In genomic region chr8:38818163-38818562, GRCm38 (mm10) we compare ENCODE assay signal across 9 mouse cellular contexts.
DNase-seq lines count a peak whose midpoint lies in the region; ATAC-seq and TF ChIP-seq lines count a peak whose summit lies in the region.
"Had no signal": no experiment of that assay in that cellular context is flagged by ENCODE, and none has a peak within 500 bp of the region (broad histone marks: within the 10 kb centered on the region; RNA-seq: fewer than 3 reads in every experiment).

No protein-coding gene starts in this region.

- H3K4me3 ChIP-seq in heart, adult 2 months = no peak overlapping the region
- H3K4me3 ChIP-seq in heart, embryonic 10.5 days = no peak overlapping the region
- no peak overlapping the region for H3K4me3 ChIP-seq in forebrain, embryonic 13.5 days
- no peak overlapping the region for H3K4me3 ChIP-seq in lung, embryonic 14.5 days (ENCODE audit: low read depth, low read length)
- H3K4me3 ChIP-seq: heart, embryonic 15.5 days had no signal

- WGBS in heart, adult 2 months = 35% methylated on average over 1 of the region's 1 CpGs
- 43% methylated on average over 1 of the region's 1 CpGs for WGBS in heart, embryonic 10.5 days
- WGBS in forebrain, embryonic 13.5 days = 27% methylated on average over 1 of the region's 1 CpGs
- 14% methylated on average over 1 of the region's 1 CpGs for WGBS in lung, embryonic 14.5 days

- intact Hi-C loops in heart, adult 2 months (cut with DNase I) = no loop called here
- intact Hi-C loops in heart, postnatal 25 days (cut with DNase I) = no loop called here

- H3K36me3 ChIP-seq in heart, adult 2 months (ENCODE audit: control insufficient read depth, insufficient read depth, low read length) = no peaks in the 10 kb centered on the region
- H3K36me3 ChIP-seq in heart, embryonic 10.5 days = no peaks in the 10 kb centered on the region
- no peaks in the 10 kb centered on the region for H3K36me3 ChIP-seq in forebrain, embryonic 13.5 days (ENCODE audit: poor library complexity, severe bottlenecking)
- no peaks in the 10 kb centered on the region for H3K36me3 ChIP-seq in lung, embryonic 14.5 days (ENCODE audit: insufficient read depth)
- H3K36me3 ChIP-seq: heart, embryonic 15.5 days had no signal

- TF ChIP-seq EP300 in heart, adult 2 months (IDR thresholded peaks at IDR 0.05; ENCODE audit: insufficient read depth, low read depth, low read length) = no peak

- H3K27ac ChIP-seq in heart, adult 2 months = no peak overlapping the region
- H3K27ac ChIP-seq in heart, embryonic 10.5 days = no peak overlapping the region
- no peak overlapping the region for H3K27ac ChIP-seq in forebrain, embryonic 13.5 days
- no peak overlapping the region for H3K27ac ChIP-seq in lung, embryonic 14.5 days (ENCODE audit: low read depth)
- H3K27ac ChIP-seq: heart, embryonic 15.5 days had no signal

- no peak overlapping the region for H3K4me2 ChIP-seq in forebrain, embryonic 13.5 days
- H3K4me2 ChIP-seq in lung, embryonic 14.5 days = no peak overlapping the region
- H3K4me2 ChIP-seq: heart, embryonic 15.5 days had no signal

- peak; percentile 65; the same call in 1 of the 2 replicates for ATAC-seq in forebrain, embryonic 13.5 days
- no peak for ATAC-seq in lung, embryonic 14.5 days (ENCODE audit: insufficient read depth)

- no peak for TF ChIP-seq POLR2A in heart, adult 2 months (IDR thresholded peaks at IDR 0.05; ENCODE audit: insufficient read depth, low read depth, low read length)

- no peaks in the 10 kb centered on the region for H3K79me2 ChIP-seq in heart, adult 2 months (replicated peaks; ENCODE audit: control insufficient read depth, insufficient read depth, low read length)

- no peaks in the 10 kb centered on the region for H3K27me3 ChIP-seq in heart, adult 2 months (ENCODE audit: control insufficient read depth, insufficient read depth, low read length)
- H3K27me3 ChIP-seq in heart, embryonic 10.5 days (ENCODE audit: insufficient read depth, poor library complexity, severe bottlenecking) = no peaks in the 10 kb centered on the region
- H3K27me3 ChIP-seq in forebrain, embryonic 13.5 days = no peaks in the 10 kb centered on the region
- no peaks in the 10 kb centered on the region for H3K27me3 ChIP-seq in lung, embryonic 14.5 days (ENCODE audit: insufficient read depth, low read length)
- H3K27me3 ChIP-seq: heart, embryonic 15.5 days had no signal

- peak; percentile 60 for TF ChIP-seq CTCF in heart, adult 2 months (IDR thresholded peaks at IDR 0.05)
- TF ChIP-seq CTCF in lung, embryonic 14.5 days (IDR thresholded peaks at IDR 0.05; ENCODE audit: low read depth) = peak; percentile 64

- DNase-seq in heart, adult 2 months = no peak
- DNase-seq in heart, embryonic 10.5 days (ENCODE audit: low spot score) = no peak
- peak; percentile 20 for DNase-seq in urinary bladder, postnatal 14 days (ENCODE audit: low spot score)
- no peak for DNase-seq in urinary bladder, adult 18-20 months (ENCODE audit: low spot score in 2 of 2)
- DNase-seq in lung, embryonic 14.5 days = peak; percentile 76
- DNase-seq in spleen, postnatal 4 days (ENCODE audit: low spot score in 2 of 2) = no peak
- DNase-seq in heart, postnatal 25 days (ENCODE audit: low spot score) = no peak

- H3K4me1 ChIP-seq in heart, adult 2 months (ENCODE audit: control insufficient read depth, insufficient read depth, low read length) = no peaks in the 10 kb centered on the region
- no peaks in the 10 kb centered on the region for H3K4me1 ChIP-seq in heart, embryonic 10.5 days
- H3K4me1 ChIP-seq in forebrain, embryonic 13.5 days = no peaks in the 10 kb centered on the region
- H3K4me1 ChIP-seq in lung, embryonic 14.5 days (ENCODE audit: insufficient read depth) = no peaks in the 10 kb centered on the region
- H3K4me1 ChIP-seq: heart, embryonic 15.5 days had no signal

- no peak overlapping the region for H3K9ac ChIP-seq in heart, adult 2 months (ENCODE audit: low read depth, low read length)
- H3K9ac ChIP-seq in forebrain, embryonic 13.5 days = no peak overlapping the region
- H3K9ac ChIP-seq in lung, embryonic 14.5 days = no peak overlapping the region
- H3K9ac ChIP-seq: heart, embryonic 15.5 days had no signal

- H3K9me3 ChIP-seq in heart, embryonic 10.5 days = no peaks in the 10 kb centered on the region
- H3K9me3 ChIP-seq in forebrain, embryonic 13.5 days (replicated peaks) = no peaks in the 10 kb centered on the region
- H3K9me3 ChIP-seq in lung, embryonic 14.5 days (ENCODE audit: low read depth, low read length) = no peaks in the 10 kb centered on the region
- H3K9me3 ChIP-seq: heart, embryonic 15.5 days had no signal

Comparison
In these comparisons a context has a peak if more than half of its experiments do, and no peak if none do; other contexts are left out.
1. DNase-seq: peak in urinary bladder, postnatal 14 days (single experiment) and lung, embryonic 14.5 days (single experiment); none in heart, adult 2 months (0 of 2), heart, embryonic 10.5 days (single experiment), urinary bladder, adult 18-20 months (0 of 2), spleen, postnatal 4 days (0 of 2) and heart, postnatal 25 days (single experiment).